19 mouse cellular contexts compared by ENCODE assay signal in the genomic region with DNA sequence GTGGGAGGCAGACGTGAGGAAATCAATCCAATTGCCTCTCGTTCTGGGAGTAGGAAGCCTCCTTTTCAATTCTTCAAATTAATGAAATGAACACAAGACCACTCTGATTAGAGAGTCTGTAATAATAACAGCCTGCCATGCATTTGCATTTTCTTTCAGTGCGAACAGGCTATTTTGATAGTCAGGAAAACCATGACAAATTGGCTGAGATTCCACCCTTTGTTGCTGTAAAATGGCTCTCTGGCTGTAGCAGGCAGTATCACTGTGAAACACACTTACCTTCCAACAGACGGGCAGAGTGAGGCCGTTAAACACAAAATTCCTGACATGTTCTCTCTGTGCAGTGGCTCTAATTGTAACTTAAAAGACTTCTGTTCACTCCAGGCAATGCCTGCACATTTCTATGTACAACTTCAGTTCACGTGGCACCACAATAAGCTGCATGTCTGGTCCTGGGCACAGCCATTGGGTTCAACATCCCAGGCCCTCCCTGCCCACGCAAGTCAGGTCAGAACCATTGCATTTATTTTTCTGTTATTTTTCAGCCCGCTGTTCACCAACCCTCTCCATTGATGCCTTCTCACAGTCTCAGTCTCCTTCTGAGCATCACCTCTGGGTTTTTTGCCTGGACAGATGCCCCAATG.
DNase-seq lines count a peak whose midpoint lies in the region; ATAC-seq lines count a peak whose summit lies in the region.
"Had no signal": no experiment of that assay in that cellular context is flagged by ENCODE, and none has a peak within 500 bp of the region (broad histone marks: within the 10 kb centered on the region; RNA-seq: fewer than 3 reads in every experiment).

No protein-coding gene starts in this region.

- peaks cover 14% of the 10 kb centered on the region for H3K4me1 ChIP-seq in forebrain, embryonic 10.5 days
- H3K4me1 ChIP-seq in forebrain, embryonic 11.5 days (replicated peaks; ENCODE audit: control insufficient read depth, insufficient read depth, low read length): no peaks in the 10 kb centered on the region
- H3K4me1 ChIP-seq in forebrain, embryonic 13.5 days: peaks cover 19% of the 10 kb centered on the region
- peaks cover 11% of the 10 kb centered on the region for H3K4me1 ChIP-seq in hindbrain, embryonic 15.5 days (replicated peaks)
- peaks cover 15% of the 10 kb centered on the region for H3K4me1 ChIP-seq in midbrain, embryonic 14.5 days (ENCODE audit: control insufficient read depth, insufficient read depth, low read length)

- no peak for ATAC-seq in forebrain, embryonic 11.5 days (replicated peaks; ENCODE audit: low FRiP score)
- ATAC-seq in forebrain, embryonic 13.5 days: peak; percentile 76
- peak; percentile 68 for ATAC-seq in hindbrain, embryonic 15.5 days (ENCODE audit: low FRiP score, low read depth)
- ATAC-seq in midbrain, embryonic 14.5 days (ENCODE audit: low FRiP score, low TSS enrichment): peak; percentile 48; the same call in 1 of the 2 replicates
- ATAC-seq in cerebellum, adult (ENCODE audit: insufficient number of reproducible peaks, low FRiP score, low TSS enrichment): no peak
- ATAC-seq: intestine, embryonic 16.5 days had no signal

- no peak overlapping the region for H3K9ac ChIP-seq in forebrain, embryonic 11.5 days (ENCODE audit: low read length)
- H3K9ac ChIP-seq in forebrain, embryonic 13.5 days: no peak overlapping the region
- H3K9ac ChIP-seq in hindbrain, embryonic 15.5 days: no peak overlapping the region
- no peak overlapping the region for H3K9ac ChIP-seq in midbrain, embryonic 14.5 days (replicated peaks; ENCODE audit: low read length)

- no peaks in the 10 kb centered on the region for H3K9me3 ChIP-seq in forebrain, embryonic 10.5 days
- H3K9me3 ChIP-seq in forebrain, embryonic 11.5 days (ENCODE audit: control insufficient read depth, low read length): no peaks in the 10 kb centered on the region
- H3K9me3 ChIP-seq in forebrain, embryonic 13.5 days (replicated peaks): no peaks in the 10 kb centered on the region
- no peaks in the 10 kb centered on the region for H3K9me3 ChIP-seq in hindbrain, embryonic 15.5 days
- no peaks in the 10 kb centered on the region for H3K9me3 ChIP-seq in midbrain, embryonic 14.5 days (ENCODE audit: control insufficient read depth, low read length)

- no peak for DNase-seq in forebrain, embryonic 10.5 days (ENCODE audit: extremely low spot score, low spot score)
- DNase-seq in forebrain, embryonic 11.5 days (ENCODE audit: low spot score): no peak
- peak; percentile 74 for DNase-seq in midbrain, embryonic 14.5 days
- DNase-seq in adrenal gland, adult 18-20 months (ENCODE audit: low spot score in 2 of 2): no peak
- DNase-seq in cerebellum, adult 11 months: no peak
- DNase-seq: adrenal gland, postnatal 14 days; gastrocnemius, adult 2 months; heart, adult 2 months; heart, postnatal 10 days; kidney, postnatal 10 days; lung, adult 18-20 months; thymus, postnatal 25 days had no signal

- peak overlapping the region; percentile 59 for H3K27ac ChIP-seq in forebrain, embryonic 10.5 days
- no peak overlapping the region for H3K27ac ChIP-seq in forebrain, embryonic 11.5 days (ENCODE audit: low read depth, low read length)
- peak overlapping the region; percentile 68 for H3K27ac ChIP-seq in forebrain, embryonic 13.5 days
- peak overlapping the region; percentile 42; the same call in 1 of the 2 replicates for H3K27ac ChIP-seq in hindbrain, embryonic 15.5 days (replicated peaks)
- peak overlapping the region; percentile 60 for H3K27ac ChIP-seq in midbrain, embryonic 14.5 days (replicated peaks; ENCODE audit: low read depth, low read length)
- H3K27ac ChIP-seq: gastrocnemius, adult 2 months; heart, adult 2 months; left cerebral cortex, adult 2 months; macrophage had no signal

- H3K4me3 ChIP-seq in forebrain, embryonic 10.5 days: no peak overlapping the region
- H3K4me3 ChIP-seq in forebrain, embryonic 11.5 days (ENCODE audit: low read depth, low read length): no peak overlapping the region
- no peak overlapping the region for H3K4me3 ChIP-seq in forebrain, embryonic 13.5 days
- H3K4me3 ChIP-seq in hindbrain, embryonic 15.5 days: no peak overlapping the region
- no peak overlapping the region for H3K4me3 ChIP-seq in midbrain, embryonic 14.5 days (replicated peaks; ENCODE audit: low read depth, low read length)
- H3K4me3 ChIP-seq: erythroblast, embryonic 14.5 days; gastrocnemius, adult 2 months; heart, adult 2 months; left cerebral cortex, adult 2 months had no signal

- no peaks in the 10 kb centered on the region for H3K27me3 ChIP-seq in forebrain, embryonic 10.5 days (ENCODE audit: poor library complexity, severe bottlenecking)
- H3K27me3 ChIP-seq in forebrain, embryonic 11.5 days (ENCODE audit: control insufficient read depth, insufficient read depth, low read length): no peaks in the 10 kb centered on the region
- H3K27me3 ChIP-seq in forebrain, embryonic 13.5 days: no peaks in the 10 kb centered on the region
- H3K27me3 ChIP-seq in hindbrain, embryonic 15.5 days: no peaks in the 10 kb centered on the region
- no peaks in the 10 kb centered on the region for H3K27me3 ChIP-seq in midbrain, embryonic 14.5 days (ENCODE audit: control insufficient read depth, insufficient read depth, low read length)

- H3K36me3 ChIP-seq in forebrain, embryonic 10.5 days (replicated peaks): no peaks in the 10 kb centered on the region
- H3K36me3 ChIP-seq in forebrain, embryonic 11.5 days (ENCODE audit: control insufficient read depth, insufficient read depth, low read length): no peaks in the 10 kb centered on the region
- H3K36me3 ChIP-seq in forebrain, embryonic 13.5 days (ENCODE audit: poor library complexity, severe bottlenecking): no peaks in the 10 kb centered on the region
- no peaks in the 10 kb centered on the region for H3K36me3 ChIP-seq in hindbrain, embryonic 15.5 days
- no peaks in the 10 kb centered on the region for H3K36me3 ChIP-seq in midbrain, embryonic 14.5 days (ENCODE audit: control insufficient read depth, insufficient read depth, low read length)

- 71% methylated on average over 8 of the region's 8 CpGs for WGBS in forebrain, embryonic 10.5 days
- WGBS in forebrain, embryonic 11.5 days: 53% methylated on average over 8 of the region's 8 CpGs
- 35% methylated on average over 8 of the region's 8 CpGs for WGBS in forebrain, embryonic 13.5 days
- 29% methylated on average over 8 of the region's 8 CpGs for WGBS in hindbrain, embryonic 15.5 days
- 22% methylated on average over 8 of the region's 8 CpGs for WGBS in midbrain, embryonic 14.5 days

- no peak overlapping the region for H3K4me2 ChIP-seq in forebrain, embryonic 11.5 days (ENCODE audit: low read depth, low read length, severe bottlenecking)
- H3K4me2 ChIP-seq in forebrain, embryonic 13.5 days: no peak overlapping the region
- no peak overlapping the region for H3K4me2 ChIP-seq in hindbrain, embryonic 15.5 days
- H3K4me2 ChIP-seq in midbrain, embryonic 14.5 days (ENCODE audit: low read length): no peak overlapping the region

Comparison
In these comparisons a context has a peak if more than half of its experiments do, and no peak if none do; other contexts are left out.
1. ATAC-seq: peak in forebrain, embryonic 13.5 days (single experiment), hindbrain, embryonic 15.5 days (single experiment) and midbrain, embryonic 14.5 days (single experiment); none in forebrain, embryonic 11.5 days (single experiment) and cerebellum, adult (single experiment).